Mouse (Mus musculus) bone marrow macrophage, adult 2 months (primary cell): ENCODE measurements around the gene Vdr.

ENCODE experiments used
- CTCF ChIP-seq: IDR thresholded peaks from 2 replicates; pipeline ENCODE4 v1.5.1; 2012; ENCODE audit warnings: low read depth, mild to moderate bottlenecking, low read length, moderate library complexity
- POLR2A ChIP-seq: IDR thresholded peaks from 2 replicates; pipeline ENCODE4 v1.6.1; 2012; ENCODE audit warnings: mild to moderate bottlenecking, low read depth, low read length, borderline replicate concordance

GRCm38 (mm10) chr15:97898791-97899190, 11.6 kb downstream of the Vdr start:
- TF ChIP-seq CTCF (no peak), POLR2A (no peak)
